Mouse (Mus musculus): ENCODE results near the gene Chmp3. TPM values are rescaled to one million over a fixed set of nuclear protein-coding genes. Genes with fewer than 3 reads are reported as not detected.

Gene Chmp3
- total RNA-seq, 2 experiments from 2014 or later: 49.2 to 54.5 TPM

DNA sequence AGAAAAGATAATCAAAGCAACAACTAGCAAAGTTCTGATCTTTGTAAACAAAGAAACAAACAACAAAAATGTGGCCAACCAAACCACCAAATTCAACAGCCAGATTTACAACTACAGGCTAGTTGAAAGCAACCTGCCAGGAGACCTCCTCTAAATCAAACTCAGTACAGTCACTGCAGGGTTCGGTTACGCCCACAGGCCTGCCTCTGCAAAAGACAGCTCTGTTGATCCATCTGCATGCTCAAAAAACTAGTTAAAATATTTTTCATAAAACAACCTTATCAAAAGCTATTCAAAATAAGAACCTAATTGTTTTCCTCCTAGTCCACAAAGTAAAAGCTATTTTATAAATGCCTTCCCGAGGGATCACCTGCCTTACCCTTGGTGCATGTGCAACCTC is 64.2 kb downstream of the Chmp3 start:
- intact Hi-C loops (cut with DNase I): no loop called here

DNA sequence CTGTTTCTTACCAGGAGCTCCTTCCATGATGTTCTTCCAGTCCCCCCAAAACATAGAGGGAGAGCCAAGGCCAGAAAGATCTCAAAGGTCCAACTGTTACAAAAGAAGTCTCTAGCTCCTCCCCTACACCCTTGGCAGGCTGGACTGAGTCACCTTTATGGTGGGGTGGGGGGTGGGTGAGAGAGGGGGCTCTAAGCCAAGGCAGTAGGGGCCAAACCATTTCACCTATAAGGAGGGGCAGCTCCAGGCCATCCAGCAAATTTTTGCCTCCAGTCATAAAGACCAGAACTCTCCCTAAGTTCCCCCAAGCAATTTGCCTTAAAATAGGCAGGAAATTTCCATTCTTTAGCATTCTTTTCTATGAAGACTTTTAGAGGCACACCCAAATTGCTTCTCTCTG is 65.4 kb downstream of the Chmp3 start:
- DNase-seq: no peak
- intact Hi-C loops (cut with DNase I): no loop called here

More for the DNA sequence above, 64.2 kb downstream of the Chmp3 start:
- no peak for DNase-seq

DNA sequence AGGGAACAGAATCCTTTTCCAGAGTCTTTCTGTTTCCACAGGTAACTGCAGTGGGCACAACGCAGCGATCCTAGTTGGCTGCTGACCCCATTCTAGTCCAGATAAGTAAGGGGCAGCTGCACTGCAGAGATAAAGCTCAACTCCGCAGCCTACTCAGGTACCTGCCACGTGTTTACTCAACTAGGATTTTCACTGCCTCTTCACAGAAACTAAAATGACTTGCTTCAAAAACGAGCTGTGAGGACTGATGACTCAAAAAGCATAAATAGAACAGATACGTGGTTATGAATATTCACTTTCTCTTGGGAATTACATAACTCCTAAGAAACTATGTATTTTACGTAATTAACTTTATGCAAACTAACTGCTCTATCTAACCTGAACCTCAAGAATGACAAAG is 66.4 kb downstream of the Chmp3 start:
- DNase-seq: no peak
- intact Hi-C loops (cut with DNase I): no loop called here

DNA sequence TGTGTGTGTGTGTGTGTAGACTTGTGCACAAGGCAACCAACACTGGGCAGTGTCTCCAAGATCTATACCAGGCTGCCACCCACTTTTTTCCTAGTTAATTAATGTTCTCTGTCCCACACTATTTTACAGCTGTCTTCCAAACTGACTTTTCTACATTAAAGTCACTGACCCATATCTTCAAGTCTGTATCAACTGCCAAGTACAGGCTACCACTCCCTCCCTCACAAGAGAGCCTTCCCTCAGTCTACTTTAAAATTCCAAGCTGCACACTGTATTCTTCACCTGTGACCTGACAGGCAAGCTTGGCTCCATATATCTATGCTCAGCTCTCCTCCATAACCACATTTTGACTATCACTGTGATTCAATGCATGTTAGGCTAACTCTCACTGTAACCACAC is 69.6 kb downstream of the Chmp3 start:
- DNase-seq: no peak
- intact Hi-C loops (cut with DNase I): no loop called here

DNA sequence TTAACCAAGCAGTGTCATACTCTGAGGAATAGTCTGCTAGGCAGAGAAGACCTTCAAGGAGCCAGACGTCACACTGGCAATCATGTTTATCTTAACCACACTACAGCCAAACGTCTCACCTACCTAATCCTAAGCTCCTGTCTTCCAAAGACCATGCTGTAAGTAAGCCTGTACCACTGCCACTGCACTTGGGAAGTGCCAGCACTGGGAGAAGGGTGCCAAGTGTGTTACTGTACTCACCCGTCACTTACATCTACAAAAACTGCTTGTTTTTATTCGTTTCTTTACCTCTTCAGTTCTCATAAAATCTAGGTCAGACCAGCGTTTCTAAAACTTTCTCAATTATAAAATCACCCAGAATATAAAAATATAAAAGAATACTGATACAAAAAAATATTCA is 73.4 kb downstream of the Chmp3 start:
- no peak for DNase-seq
- intact Hi-C loops (cut with DNase I): no loop called here

DNA sequence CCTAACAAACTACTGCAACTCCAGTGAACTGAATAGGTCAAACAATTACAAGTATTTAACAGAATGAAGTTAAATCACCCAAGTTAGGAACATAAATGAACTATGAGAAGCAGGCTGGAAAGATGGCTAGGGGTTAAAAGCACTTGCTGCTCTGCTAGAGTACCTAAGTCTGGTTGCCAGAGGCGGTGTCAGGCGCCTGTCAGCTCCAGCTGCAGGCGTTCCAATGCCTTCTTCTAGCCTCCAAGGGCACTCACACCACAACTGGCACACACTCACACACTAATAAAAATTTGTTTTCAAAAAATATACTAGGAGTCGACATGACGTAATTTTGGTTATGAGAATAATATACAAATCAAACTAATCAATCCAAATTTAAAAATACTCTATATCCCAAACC is 78.0 kb downstream of the Chmp3 start:
- intact Hi-C loops (cut with DNase I): no loop called here
- DNase-seq: peak in 1 of 2 experiments; percentile 13

DNA sequence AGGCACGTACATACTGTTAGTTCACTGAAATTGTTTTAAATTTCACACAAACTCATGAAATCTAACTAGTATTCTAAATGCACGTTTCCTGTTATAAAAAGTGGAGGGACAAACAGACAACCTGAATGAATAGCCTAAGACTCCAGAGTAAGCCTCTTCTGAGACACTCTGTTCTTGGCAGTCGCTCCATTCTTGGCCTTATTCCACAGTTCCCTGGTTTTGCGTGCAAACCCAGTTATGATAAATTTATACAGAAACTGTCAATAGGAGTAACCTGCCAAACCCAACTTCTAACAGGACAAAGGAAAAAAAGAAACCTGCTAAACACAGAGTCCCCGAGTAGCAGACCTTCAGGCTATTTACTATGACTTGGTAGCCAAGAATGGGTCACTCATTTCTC is 78.4 kb downstream of the Chmp3 start:
- intact Hi-C loops (cut with DNase I): no loop called here
- DNase-seq: peak; percentile 47 to 60

DNA sequence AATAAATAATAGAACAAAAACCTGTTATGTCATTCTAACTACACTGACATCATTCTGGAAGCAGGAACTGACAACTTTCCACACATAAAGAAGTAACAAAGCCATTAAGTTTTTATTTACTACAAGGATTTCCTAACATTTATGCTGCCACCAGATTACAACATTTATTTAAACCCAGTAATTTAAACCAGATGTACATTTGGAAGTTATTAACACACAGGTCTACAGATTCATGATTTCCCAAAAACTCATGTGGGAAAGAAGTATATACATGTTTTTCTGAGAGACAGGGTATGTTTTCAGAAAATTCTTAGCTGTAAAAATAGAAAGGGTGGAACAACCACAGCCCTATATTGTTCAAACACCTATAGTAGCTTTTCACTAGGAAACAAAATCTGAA is 81.1 kb downstream of the Chmp3 start:
- intact Hi-C loops (cut with DNase I): loop anchor here (5.0 kb wide), 1 partner anchor 32 kb away; no protein-coding TSS in a partner anchor

DNA sequence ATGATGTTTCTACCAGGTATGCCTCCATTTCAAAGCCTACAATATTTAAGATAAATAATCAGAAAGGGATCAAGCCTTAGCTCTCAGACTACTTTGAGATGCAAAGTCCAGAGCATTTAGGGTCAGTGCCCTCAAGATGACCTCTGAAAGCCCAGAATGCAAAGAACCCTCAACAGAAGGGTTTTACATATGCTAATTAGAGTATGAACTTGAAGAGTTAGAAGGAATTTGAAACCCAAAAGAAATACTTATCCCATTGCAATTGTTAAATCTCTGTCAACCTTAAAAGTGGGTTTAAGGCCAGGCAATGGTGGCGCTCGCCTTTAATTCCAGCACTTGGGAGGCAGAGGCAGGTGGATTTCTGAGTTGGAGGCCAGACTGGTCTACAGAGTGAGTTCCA is 82.4 kb downstream of the Chmp3 start:
- intact Hi-C loops (cut with DNase I): loop anchor here (5.0 kb wide), 1 partner anchor 34 kb away; no protein-coding TSS in a partner anchor
- DNase-seq: no peak

More for the DNA sequence above, 81.1 kb downstream of the Chmp3 start:
- no peak for DNase-seq

DNA sequence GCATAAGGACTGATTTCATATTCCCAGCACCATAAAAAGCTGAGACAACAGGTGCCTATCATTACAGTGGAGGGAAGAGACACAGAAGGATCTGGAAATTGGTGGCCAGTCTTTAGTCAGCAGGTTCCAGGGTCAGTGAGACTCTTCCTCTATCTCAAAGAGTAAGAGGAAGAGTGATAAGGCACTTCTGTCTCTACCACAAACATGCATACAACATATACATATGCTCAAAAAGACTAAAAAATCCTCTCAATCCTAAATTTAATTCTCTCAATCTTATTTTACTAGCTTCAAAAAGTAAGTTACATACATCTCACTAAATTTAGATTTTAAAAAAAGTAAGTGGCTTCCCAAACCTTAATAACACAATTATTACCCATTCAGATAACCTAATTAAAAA is 83.7 kb downstream of the Chmp3 start:
- intact Hi-C loops (cut with DNase I): loop anchor here (5.0 kb wide), 1 partner anchor 35 kb away; no protein-coding TSS in a partner anchor

DNA sequence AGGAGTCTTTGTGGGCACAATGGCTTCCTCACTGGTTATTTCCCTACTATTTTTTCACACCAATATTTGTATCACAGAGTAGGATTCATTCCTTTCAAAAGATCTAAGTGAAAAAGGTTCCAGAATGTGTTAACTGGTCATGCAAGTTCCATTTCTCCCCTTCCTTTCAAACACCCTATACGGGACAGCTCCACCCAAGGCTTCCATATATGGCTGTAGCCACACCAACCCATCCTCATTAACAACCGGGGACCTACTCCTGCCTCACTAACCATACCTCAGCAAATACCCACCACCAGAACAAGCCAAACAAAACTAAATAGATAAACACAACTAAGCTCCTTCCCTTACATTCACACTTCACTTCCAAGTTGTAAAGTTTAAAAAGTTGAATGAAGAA is 87.6 kb downstream of the Chmp3 start:
- intact Hi-C loops (cut with DNase I): loop anchor here (5.0 kb wide), 3 partner anchors 171 to 484 kb away; partner anchors contain the start of gene Krcc1
- DNase-seq: no peak

More for the DNA sequence above, 83.7 kb downstream of the Chmp3 start:
- DNase-seq: no peak

DNA sequence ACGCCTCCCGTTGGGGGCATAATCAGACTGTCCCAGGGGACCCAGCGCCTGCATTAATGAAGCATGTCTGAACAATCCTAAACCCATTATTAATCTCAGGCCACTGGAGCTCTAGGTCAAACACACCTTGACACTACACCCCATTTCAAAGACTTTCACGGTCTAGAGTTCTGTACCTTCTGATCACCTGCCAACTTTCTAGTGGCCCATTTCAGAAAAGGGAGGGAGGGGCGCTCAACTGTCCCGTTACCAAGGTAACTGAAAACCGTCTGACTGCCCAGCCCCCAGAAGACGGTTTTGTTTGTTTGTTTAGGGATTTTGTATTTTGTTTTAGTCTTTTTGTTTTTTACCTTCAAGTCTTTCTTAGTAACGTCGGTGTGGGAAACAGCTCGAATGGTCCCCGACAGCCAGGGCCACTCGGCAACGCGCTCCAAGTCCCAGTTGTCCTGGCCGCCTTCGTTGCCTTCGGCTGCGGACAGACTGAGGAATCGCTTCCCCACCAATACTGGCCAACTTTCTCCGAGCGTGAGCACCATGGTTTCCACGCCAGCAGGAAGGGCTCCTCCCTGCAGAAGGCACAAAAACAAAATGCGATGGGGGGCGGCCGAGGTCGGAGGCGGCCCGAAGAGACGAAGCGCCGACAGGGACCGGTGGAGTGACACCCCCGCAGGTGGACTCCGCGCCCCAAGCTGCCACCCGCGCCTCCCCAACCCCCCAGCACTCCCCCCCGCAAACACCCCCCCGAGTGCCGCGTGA is 88.3 kb downstream of the Chmp3 start:
- peak; percentile 62 to 74 for DNase-seq
- intact Hi-C loops (cut with DNase I): loop anchor here (2.0 to 5.0 kb wide), 6 partner anchors 75 to 485 kb away; partner anchors contain the start of genes Krcc1 and Reep1

Other genes with a start within 250 kb of the Chmp3 start
- gene Smyd1, start 221.6 kb upstream of the Chmp3 start, total RNA-seq (2021): 100 to 1,000 TPM; 351 to 373 TPM
- gene Cd8b1, start 221.0 kb upstream of the Chmp3 start, total RNA-seq (2021): under 1 TPM in 1 of 2 experiments, not detected in 1; 0.25 TPM
- gene Cd8a, start 170.4 kb upstream of the Chmp3 start, total RNA-seq (2021): under 1 TPM; 0.11 to 0.22 TPM
- 10 to 100 TPM; 74.7 to 79.6 TPM for gene Rmnd5a, start 103.2 kb upstream of the Chmp3 start, total RNA-seq (2021)
- gene Rnf103, start 49.9 kb upstream of the Chmp3 start, total RNA-seq (2021): 10 to 100 TPM; 26.1 to 27.0 TPM
- 10 to 100 TPM; 21.1 to 24.4 TPM for gene Kdm3a, start 89.2 kb downstream of the Chmp3 start, total RNA-seq (2021)
- gene Reep1, start 163.8 kb downstream of the Chmp3 start, total RNA-seq (2021): 10 to 100 TPM; 14.7 to 17.4 TPM